Mouse (Mus musculus) urinary bladder, postnatal 4 days (tissue): ENCODE data around the gene Syt6.

Experiments used
- DNase-seq, 2 experiments: peaks; one replicate each; pipeline ENCODE4 v3.0.0; 2021 to 2022; ENCODE audit warnings: low spot score in 2 of 2

The Syt6 gene

GRCm38 (mm10) chr3:103647164-103647867 lies 72.3 kb downstream of the Syt6 start:
- no peak for DNase-seq

GRCm38 (mm10) chr3:103648486-103648885 lies 73.5 kb downstream of the Syt6 start:
- DNase-seq = no peak

GRCm38 (mm10) chr3:103649716-103650115 lies 74.7 kb downstream of the Syt6 start:
- DNase-seq = no peak

- no peak for DNase-seq
Observed at GRCm38 (mm10) chr3:103650406-103650805, 75.4 kb downstream of the Syt6 start.

DNA sequence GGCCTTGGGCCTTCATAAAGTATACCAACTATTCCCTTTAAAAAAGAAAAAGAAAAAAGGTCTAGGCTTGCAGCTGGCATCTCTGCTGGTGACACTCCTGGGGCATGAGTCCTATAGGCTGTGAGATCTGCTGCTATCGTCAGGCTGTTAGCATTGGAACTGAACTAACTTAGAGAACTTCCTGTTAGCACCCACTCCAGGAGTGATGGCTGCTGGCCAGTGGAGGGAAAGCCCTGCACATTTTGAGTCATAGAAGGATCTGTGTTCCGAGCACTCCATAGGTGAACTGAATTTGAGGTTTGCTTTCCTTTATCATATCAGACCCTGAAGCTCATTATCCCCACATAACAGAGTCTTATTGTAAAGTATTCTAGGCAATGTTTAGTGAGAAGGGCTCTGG lies 85.0 kb downstream of the Syt6 start:
- no peak for DNase-seq

DNA sequence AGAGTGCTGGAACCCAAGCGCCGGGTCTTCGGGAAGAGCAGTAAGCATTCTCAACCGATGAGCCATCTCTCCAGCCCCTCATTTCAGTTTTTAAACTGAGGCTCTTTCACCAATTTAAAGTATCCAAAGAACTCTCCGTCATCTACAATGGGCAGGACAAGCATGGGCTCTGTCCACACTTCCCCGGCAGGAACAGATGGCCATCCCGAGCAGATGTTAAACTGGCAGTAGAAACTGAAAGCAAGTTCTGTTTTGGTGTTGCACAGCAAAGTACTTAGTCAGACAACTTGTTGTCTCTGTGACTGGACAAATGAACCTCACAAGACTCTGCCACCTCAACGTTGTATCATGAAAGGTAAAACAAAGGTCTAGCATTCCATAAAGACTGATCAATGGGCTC lies 86.7 kb downstream of the Syt6 start:
- no peak for DNase-seq

DNA sequence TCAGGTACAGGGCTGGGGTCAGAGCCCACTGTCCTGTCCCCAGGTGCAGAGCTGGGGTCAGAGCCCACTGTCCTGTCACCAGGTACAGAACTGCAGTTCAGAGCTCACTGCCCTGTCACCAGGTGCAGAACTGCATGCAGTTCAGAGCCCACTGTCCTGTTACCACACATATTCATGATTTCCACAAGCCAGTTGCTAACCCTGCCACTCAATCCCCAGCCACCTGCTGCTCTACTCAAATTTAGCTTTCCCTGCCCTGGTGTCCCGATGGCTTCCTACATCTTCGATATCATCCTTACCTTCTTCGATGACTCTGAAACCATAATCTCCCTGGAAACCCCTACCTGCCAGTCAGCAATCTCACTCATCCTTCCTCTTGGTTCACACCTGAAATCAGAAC lies 88.4 kb downstream of the Syt6 start:
- no peak for DNase-seq

- DNase-seq = no peak
Observed at GRCm38 (mm10) chr3:103672113-103672512, 97.1 kb downstream of the Syt6 start.

GRCm38 (mm10) chr3:103672716-103673115 lies 97.7 kb downstream of the Syt6 start:
- DNase-seq = no peak

- DNase-seq = no peak
Observed at GRCm38 (mm10) chr3:103678811-103679210, 103.8 kb downstream of the Syt6 start.

GRCm38 (mm10) chr3:103682473-103682872 lies 107.4 kb downstream of the Syt6 start:
- no peak for DNase-seq

- DNase-seq = no peak
Observed at GRCm38 (mm10) chr3:103683234-103683965, 108.4 kb downstream of the Syt6 start.

DNA sequence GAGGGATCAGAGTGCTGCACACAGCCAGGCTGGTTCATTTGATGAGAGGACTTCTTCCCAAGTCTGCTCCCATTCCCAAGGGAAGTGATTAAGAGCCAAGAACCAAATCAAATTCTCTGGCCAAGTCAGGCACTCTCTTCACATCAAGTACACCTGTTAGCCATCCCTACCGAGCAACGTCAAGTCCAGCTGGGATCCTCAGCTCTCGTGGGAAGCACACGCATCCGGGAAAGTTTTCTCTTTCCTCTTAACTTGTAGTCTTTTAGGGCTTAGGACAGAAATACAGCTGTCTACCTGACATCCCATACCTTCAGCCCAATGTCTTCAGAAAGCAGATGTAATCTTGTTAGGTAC lies 108.9 kb downstream of the Syt6 start:
- DNase-seq = no peak

DNA sequence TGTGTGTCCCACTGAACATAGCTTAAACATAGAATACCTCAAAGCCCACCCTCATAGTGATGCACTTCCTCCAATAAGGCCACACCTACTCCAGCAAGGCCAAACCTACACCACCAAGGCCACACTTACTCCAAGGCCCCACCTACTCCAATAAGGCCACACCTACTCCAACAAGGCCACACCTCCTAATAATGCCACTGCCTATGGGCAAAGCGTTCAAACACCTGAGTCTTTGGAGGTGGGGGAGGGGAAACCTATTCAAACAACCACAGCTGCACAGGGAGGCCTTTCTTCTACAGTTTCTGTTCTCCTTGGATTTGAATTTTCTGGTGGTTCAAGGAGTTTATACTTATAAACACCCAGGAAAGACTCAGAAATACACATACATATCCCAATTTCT lies 114.0 kb downstream of the Syt6 start:
- DNase-seq = no peak

GRCm38 (mm10) chr3:103690506-103690905 lies 115.5 kb downstream of the Syt6 start:
- no peak for DNase-seq
